Mouse (Mus musculus) left cerebral cortex, adult 18-20 months (tissue): ENCODE data around the gene Brf1. TPM values are rescaled to one million over a fixed set of nuclear protein-coding genes. Genes with fewer than 3 reads are reported as not detected.
A peak's percentile ranks its signal among the peaks of the same experiment; 100 is the strongest.

Experiments
- DNase-seq, 2 experiments: peaks; one replicate each; pipeline ENCODE4 v3.0.0; 2021 to 2022; ENCODE audit warnings: low spot score in 2 of 2, mixed read lengths in 1 of 2
- total RNA-seq, 2 experiments: library from RNA; stranded (reverse); gene quantifications; 2 replicates each; pipeline ENCODE4 v1.2.3; 2021

Brf1 gene
- total RNA-seq, 2 experiments from 2014 or later: 45.0 to 47.0 TPM

GRCm38 (mm10) chr12:112985346-112985745 lies 15.2 kb downstream of the Brf1 start:
- no peak for DNase-seq

GRCm38 (mm10) chr12:112982031-112982430 lies 18.5 kb downstream of the Brf1 start:
- no peak for DNase-seq

GRCm38 (mm10) chr12:112977156-112977555 lies 23.3 kb downstream of the Brf1 start:
- DNase-seq: no peak

- peak; percentile 91 to 92 for DNase-seq
Observed at GRCm38 (mm10) chr12:112976371-112977073, 24.0 kb downstream of the Brf1 start, which contains the start of gene Btbd6. Btbd6 (plus strand) TSS chr12:112976482.

- DNase-seq: no peak
Observed at GRCm38 (mm10) chr12:112974736-112975135, 25.8 kb downstream of the Brf1 start.

GRCm38 (mm10) chr12:112969616-112970015 lies 30.9 kb downstream of the Brf1 start:
- no peak for DNase-seq

- DNase-seq: no peak
Observed at GRCm38 (mm10) chr12:112968943-112969342, 31.6 kb downstream of the Brf1 start.

- no peak for DNase-seq
Observed at GRCm38 (mm10) chr12:112965783-112966182, 34.7 kb downstream of the Brf1 start.

GRCm38 (mm10) chr12:112961872-112962271 lies 38.6 kb downstream of the Brf1 start:
- DNase-seq: no peak

GRCm38 (mm10) chr12:112961428-112961827 lies 39.1 kb downstream of the Brf1 start:
- DNase-seq: peak in 1 of 2 experiments; percentile 40

- DNase-seq: no peak
Observed at GRCm38 (mm10) chr12:112959421-112959820, 41.1 kb downstream of the Brf1 start.

- peak in 1 of 2 experiments; percentile 38 for DNase-seq
Observed at GRCm38 (mm10) chr12:112958303-112958702, 42.2 kb downstream of the Brf1 start.

- peak; percentile 77 for DNase-seq
Observed at GRCm38 (mm10) chr12:112955800-112956199, 44.7 kb downstream of the Brf1 start.

- DNase-seq: no peak
Observed at GRCm38 (mm10) chr12:112952926-112953565, 47.5 kb downstream of the Brf1 start.

GRCm38 (mm10) chr12:112952433-112952832 lies 48.1 kb downstream of the Brf1 start:
- no peak for DNase-seq

- DNase-seq: no peak
Observed at GRCm38 (mm10) chr12:112951150-112951842, 49.2 kb downstream of the Brf1 start.

GRCm38 (mm10) chr12:112950761-112951129 lies 49.8 kb downstream of the Brf1 start:
- DNase-seq: no peak

GRCm38 (mm10) chr12:112950040-112950760 lies 50.3 kb downstream of the Brf1 start:
- DNase-seq: peak; percentile 94 to 98

- peak; percentile 44 to 48 for DNase-seq
Observed at GRCm38 (mm10) chr12:112947307-112947706, 53.2 kb downstream of the Brf1 start.

GRCm38 (mm10) chr12:112943669-112944068 lies 56.8 kb downstream of the Brf1 start:
- no peak for DNase-seq
